8 mouse cellular contexts compared by ENCODE assay signal in the genomic region with DNA sequence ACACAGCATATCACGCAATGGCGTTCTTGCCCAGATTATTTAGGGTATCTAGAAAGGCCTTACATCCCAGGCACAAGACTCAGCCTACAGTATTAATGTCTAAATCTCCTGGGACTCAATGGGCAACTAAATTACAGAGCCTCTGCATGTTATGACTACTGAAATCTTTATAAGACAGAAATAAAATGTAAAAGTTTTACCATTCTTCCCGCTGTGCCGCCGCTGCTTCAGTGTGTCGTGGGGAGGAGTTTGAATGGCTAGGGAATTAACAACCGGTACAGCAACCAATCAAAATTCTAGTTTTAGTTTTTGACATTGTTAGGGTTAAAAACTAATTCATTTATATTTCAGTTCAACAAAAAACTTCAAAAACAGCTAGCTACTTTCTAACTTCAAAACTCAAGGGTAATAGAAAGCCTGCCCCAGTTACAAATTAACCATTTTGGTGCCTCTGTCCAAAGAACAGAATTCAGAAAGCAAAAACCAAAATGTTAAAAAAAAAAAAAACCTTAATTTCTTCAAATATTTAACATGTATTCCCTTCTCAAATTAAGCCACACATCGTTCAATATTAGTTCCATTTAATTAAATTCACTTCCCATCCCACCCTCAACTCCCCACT. TPM values are rescaled to one million over a fixed set of nuclear protein-coding genes. Genes with fewer than 3 reads are reported as not detected.
DNase-seq lines count a peak whose midpoint lies in the region; ATAC-seq and TF ChIP-seq lines count a peak whose summit lies in the region.

No protein-coding gene starts in this region.

- no peak for TF ChIP-seq CTCF in bone marrow, adult 2 months (IDR thresholded peaks at IDR 0.05; ENCODE audit: control insufficient read depth, insufficient read depth, low read length)

- DNase-seq in kidney, postnatal 10 days = no peak
- no peak for DNase-seq in hindbrain, embryonic 10.5 days (ENCODE audit: low spot score)
- DNase-seq in left cerebral cortex, adult 9 months (ENCODE audit: low spot score in 2 of 2) = no peak

- TF ChIP-seq POLR2A in bone marrow, adult 2 months (IDR thresholded peaks at IDR 0.05; ENCODE audit: borderline replicate concordance, control insufficient read depth, low read depth, low read length) = no peak

- no peaks in the 10 kb centered on the region for H3K9me3 ChIP-seq in kidney, embryonic 15.5 days (replicated peaks)
- H3K9me3 ChIP-seq in hindbrain, embryonic 10.5 days = no peaks in the 10 kb centered on the region
- no peaks in the 10 kb centered on the region for H3K9me3 ChIP-seq in midbrain, embryonic 12.5 days

- 6% methylated on average over 8 of the region's 8 CpGs for WGBS in kidney, embryonic 15.5 days
- WGBS in bone marrow, adult 2 months = 5% methylated on average over 8 of the region's 8 CpGs
- 27% methylated on average over 8 of the region's 8 CpGs for WGBS in hindbrain, embryonic 10.5 days
- 16% methylated on average over 8 of the region's 8 CpGs for WGBS in midbrain, embryonic 12.5 days

- H3K36me3 ChIP-seq in kidney, embryonic 15.5 days = peaks cover 12% of the 10 kb centered on the region
- H3K36me3 ChIP-seq in hindbrain, embryonic 10.5 days = peaks cover 48% of the 10 kb centered on the region
- peaks cover 5% of the 10 kb centered on the region; the same call in 1 of the 2 replicates for H3K36me3 ChIP-seq in midbrain, embryonic 12.5 days

- peak overlapping the region; percentile 94 for H3K4me3 ChIP-seq in kidney, embryonic 15.5 days (replicated peaks)
- H3K4me3 ChIP-seq in bone marrow, adult 2 months (replicated peaks; ENCODE audit: control insufficient read depth, low read depth, low read length) = peak overlapping the region; percentile 58
- H3K4me3 ChIP-seq in hindbrain, embryonic 10.5 days = peak overlapping the region; percentile 96
- peak overlapping the region; percentile 98 for H3K4me3 ChIP-seq in midbrain, embryonic 12.5 days

- no peaks in the 10 kb centered on the region for H3K27me3 ChIP-seq in kidney, embryonic 15.5 days
- no peaks in the 10 kb centered on the region for H3K27me3 ChIP-seq in hindbrain, embryonic 10.5 days (ENCODE audit: insufficient read depth, poor library complexity, severe bottlenecking)
- no peaks in the 10 kb centered on the region for H3K27me3 ChIP-seq in midbrain, embryonic 12.5 days

- H3K4me2 ChIP-seq in kidney, embryonic 15.5 days = peak overlapping the region; percentile 68
- peak overlapping the region; percentile 76 for H3K4me2 ChIP-seq in midbrain, embryonic 12.5 days (replicated peaks)

- no peak for ATAC-seq in kidney, embryonic 15.5 days (replicated peaks; ENCODE audit: low FRiP score)
- ATAC-seq in midbrain, embryonic 12.5 days (ENCODE audit: low FRiP score, low read depth) = no peak
- no peak for ATAC-seq in megakaryocyte-erythroid progenitor cell, adult 5-6 weeks (replicated peaks; ENCODE audit: low FRiP score, low TSS enrichment, poor library complexity, severe bottlenecking)
- ATAC-seq in frontal cortex, adult (ENCODE audit: low TSS enrichment) = no peak

- H3K27ac ChIP-seq in kidney, embryonic 15.5 days = no peak overlapping the region
- no peak overlapping the region for H3K27ac ChIP-seq in bone marrow, adult 2 months (ENCODE audit: control insufficient read depth, insufficient read depth, low read depth, low read length, poor library complexity)
- peak overlapping the region; percentile 100 for H3K27ac ChIP-seq in hindbrain, embryonic 10.5 days
- H3K27ac ChIP-seq in midbrain, embryonic 12.5 days (replicated peaks) = no peak overlapping the region

- H3K9ac ChIP-seq in kidney, embryonic 15.5 days = peak overlapping the region; percentile 97
- H3K9ac ChIP-seq in midbrain, embryonic 12.5 days (replicated peaks) = peak overlapping the region; percentile 99

- peaks cover 37% of the 10 kb centered on the region for H3K4me1 ChIP-seq in kidney, embryonic 15.5 days
- peaks cover 3% of the 10 kb centered on the region; the same call in 1 of the 2 replicates for H3K4me1 ChIP-seq in bone marrow, adult 2 months (ENCODE audit: control insufficient read depth, insufficient read depth, low read length)
- peaks cover 39% of the 10 kb centered on the region for H3K4me1 ChIP-seq in hindbrain, embryonic 10.5 days (replicated peaks)
- H3K4me1 ChIP-seq in midbrain, embryonic 12.5 days = peaks cover 33% of the 10 kb centered on the region

RNA-seq across cellular contexts. Expression of gene Hnrnpd, which starts 2.3 kb away (rescaled TPM):
- 207 and 231 TPM in 2 replicates for polyA plus RNA-seq in kidney, embryonic 15.5 days (2015; fragmentation: Nextera tagmentation; extraction: Ambion mirVana)
- polyA plus RNA-seq in bone marrow, adult 2 months (2011; ENCODE audit: insufficient read depth, insufficient read length, low replicate concordance, missing spikeins) = 193 and 333 TPM in 2 replicates
- 247 and 280 TPM in 2 replicates for polyA plus RNA-seq in hindbrain, embryonic 10.5 days (2016; fragmentation: Nextera tagmentation; extraction: Ambion mirVana)
- polyA plus RNA-seq in midbrain, embryonic 12.5 days (2016; fragmentation: Nextera tagmentation; extraction: Ambion mirVana) = 471 and 527 TPM in 2 replicates
- 420 and 448 TPM in 2 replicates for total RNA-seq in megakaryocyte-erythroid progenitor cell, adult 5-6 weeks (2014; fragmentation: Nextera tagmentation)
- total RNA-seq in megakaryocyte-erythroid progenitor cell, adult 5-6 weeks (2017) = 177 and 197 TPM in 2 replicates

RNA-seq across cellular contexts. Expression of gene 4930524J08Rik, which starts 2.4 kb away (rescaled TPM):
- polyA plus RNA-seq in kidney, embryonic 15.5 days (2015; fragmentation: Nextera tagmentation; extraction: Ambion mirVana) = 1.9 and 2.6 TPM in 2 replicates
- polyA plus RNA-seq in bone marrow, adult 2 months (2011; ENCODE audit: insufficient read depth, insufficient read length, low replicate concordance, missing spikeins) = 2.6 and 5.0 TPM in 2 replicates
- 1.7 and 1.9 TPM in 2 replicates for polyA plus RNA-seq in hindbrain, embryonic 10.5 days (2016; fragmentation: Nextera tagmentation; extraction: Ambion mirVana)
- polyA plus RNA-seq in midbrain, embryonic 12.5 days (2016; fragmentation: Nextera tagmentation; extraction: Ambion mirVana) = 3.2 and 3.5 TPM in 2 replicates
- total RNA-seq in megakaryocyte-erythroid progenitor cell, adult 5-6 weeks (2014; fragmentation: Nextera tagmentation) = 2.8 TPM in 1 of 2 replicates, not detected in the other
- 6.2 TPM in 1 of 2 replicates, not detected in the other for total RNA-seq in megakaryocyte-erythroid progenitor cell, adult 5-6 weeks (2017)
